Mouse (Mus musculus): Measurements from ENCODE around the gene Fas.

Fas gene

DNA sequence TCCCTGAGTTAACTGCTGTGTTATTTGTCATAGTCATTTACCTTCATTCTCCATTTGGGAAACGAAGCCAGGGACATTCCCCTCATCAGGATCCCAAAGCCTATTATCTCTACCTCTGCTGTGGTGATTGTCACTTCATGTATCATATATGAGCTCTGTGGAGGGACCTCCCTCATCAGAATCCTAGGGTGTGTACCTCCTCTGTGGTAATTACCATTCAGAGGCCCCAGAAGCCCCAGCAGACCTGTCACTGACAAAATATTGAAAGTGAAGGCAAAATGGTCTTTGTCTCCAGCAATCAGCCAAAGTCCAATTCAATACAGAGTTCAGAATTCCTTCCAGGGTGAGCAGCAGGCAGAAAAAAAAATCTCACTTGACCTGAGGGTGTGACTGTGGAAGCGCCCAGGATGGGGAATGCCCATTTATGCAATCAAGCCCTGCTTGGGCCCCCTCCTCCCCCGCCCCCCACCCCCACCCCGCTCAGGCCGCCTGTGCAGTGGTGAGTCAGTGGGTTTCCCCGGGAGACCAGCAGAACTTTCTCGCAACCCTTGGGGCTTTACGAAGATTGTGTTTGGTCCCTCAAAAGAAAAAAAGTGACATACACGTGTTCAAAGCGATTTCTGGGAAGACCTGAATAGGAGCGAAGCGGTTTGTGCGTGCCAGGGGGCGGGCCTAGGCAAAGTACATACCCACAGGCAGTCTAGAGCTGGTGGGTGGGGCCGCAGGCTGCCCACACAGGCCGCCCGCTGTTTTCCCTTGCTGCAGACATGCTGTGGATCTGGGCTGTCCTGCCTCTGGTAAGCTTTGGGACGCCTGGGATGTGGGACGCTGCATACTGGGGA, at the start of gene Fas:
Gene Fas (plus strand): TSS at position 719 of the 842 bp plus-strand sequence.
- DNase-seq: peak; percentile 85 to 91

DNA sequence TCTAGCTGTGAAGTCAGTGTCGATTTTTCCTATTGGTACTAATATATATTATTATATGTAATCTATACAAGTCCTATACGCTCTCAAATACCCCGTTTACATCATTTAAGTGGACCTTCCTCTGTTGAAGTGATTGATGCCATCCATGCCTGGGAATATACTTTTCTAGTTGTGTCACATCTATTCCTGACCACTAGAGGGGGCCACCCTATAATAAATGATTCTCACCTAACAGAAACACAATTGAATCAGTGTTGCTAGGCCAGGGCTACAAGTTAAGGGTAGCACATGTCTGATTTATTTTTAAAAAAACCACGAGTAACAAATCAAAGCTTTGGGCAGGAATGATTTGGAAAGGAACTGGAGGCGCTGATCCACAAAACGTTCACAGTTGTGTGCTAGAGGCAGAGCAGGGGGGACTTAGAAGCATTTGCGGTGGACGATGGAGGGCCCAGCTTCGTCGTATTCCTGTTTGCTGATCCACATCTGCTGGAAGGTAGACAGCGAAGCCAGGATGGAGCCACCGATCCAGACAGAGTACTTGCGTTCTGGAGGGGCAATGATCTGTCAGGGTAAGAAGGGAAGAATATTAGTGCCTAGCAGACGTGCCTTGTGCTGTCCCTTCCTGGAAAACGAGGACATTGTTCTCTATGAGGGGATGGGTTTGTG, 49.1 kb upstream of the Fas start:
- DNase-seq: no peak

DNA sequence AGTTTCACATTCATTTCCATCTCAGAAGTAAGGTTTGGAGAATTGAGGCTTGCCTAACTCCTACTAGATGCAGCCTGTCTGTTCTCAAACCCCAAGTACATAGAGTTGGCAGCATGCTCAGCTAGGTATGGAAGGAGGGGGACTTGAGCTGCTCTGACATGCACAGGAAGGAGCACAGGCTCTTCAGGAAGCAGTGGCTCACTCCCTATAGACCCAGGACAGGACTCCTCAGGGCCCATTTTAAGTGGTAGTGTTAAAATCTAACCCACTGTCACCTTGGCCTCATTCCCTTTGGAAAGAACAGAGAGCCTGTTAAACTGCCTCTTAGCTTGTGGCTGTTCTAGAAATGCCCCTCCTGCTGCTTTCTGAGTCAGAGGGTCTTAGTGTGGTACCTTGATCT, 47.5 kb upstream of the Fas start:
- DNase-seq: no peak

DNA sequence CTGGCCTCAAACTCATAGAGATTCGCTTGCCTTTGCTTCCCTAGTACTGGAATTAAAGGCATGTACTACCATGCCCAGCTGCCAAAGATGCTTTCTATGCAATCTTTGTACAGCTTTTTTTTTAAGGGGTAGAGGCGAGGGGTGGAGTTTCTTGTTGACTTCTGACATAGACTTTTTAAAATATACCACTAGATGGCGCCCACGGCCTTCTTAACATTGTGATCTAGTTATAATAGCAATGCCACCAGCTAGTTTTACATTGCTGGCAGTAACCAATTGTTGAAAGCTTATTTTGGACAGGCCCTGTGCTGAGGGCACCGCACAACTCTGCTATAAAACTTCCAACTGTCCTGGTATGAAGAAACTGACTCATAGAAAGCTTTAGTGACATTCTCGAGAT, 46.4 kb upstream of the Fas start:
- DNase-seq: peak; percentile 37 to 50

DNA sequence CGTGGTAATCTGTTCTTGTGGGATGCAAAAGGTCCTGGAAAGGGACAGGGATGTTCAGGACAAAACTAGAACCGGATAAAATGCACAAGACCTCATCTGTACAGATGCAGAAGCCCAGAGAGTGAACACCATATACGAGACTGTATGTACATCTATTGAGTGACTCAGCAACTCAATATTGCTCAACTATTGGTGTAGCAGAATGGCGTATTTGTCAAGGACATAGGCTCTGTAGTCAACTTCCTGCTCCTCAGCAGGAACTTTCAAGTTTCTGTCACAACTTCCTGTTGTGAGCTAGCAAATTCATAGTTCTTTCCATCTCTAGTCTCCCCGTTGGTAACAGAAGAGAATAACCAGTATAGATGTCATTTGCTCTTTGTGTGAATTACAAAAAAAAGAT, 41.9 kb upstream of the Fas start:
- DNase-seq: no peak

DNA sequence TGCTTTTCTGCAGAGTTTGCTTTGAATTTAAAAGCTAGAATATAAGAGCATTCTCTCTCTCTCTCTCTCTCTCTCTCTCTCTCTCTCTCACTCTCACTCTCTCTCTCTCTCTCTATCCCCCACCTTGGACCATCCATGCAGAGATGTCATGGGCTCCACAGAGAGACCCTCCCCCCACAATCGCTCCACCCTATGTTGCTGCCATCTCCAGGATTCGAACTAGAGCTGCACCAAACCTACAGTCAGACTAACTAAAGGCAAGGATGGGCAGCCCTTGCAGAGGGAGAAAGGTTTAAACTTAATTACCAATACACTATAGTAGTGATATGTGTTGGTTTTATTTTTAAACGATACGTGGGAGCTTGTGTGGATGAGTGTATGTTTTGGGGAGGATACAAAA, 39.8 kb upstream of the Fas start:
- DNase-seq: no peak

DNA sequence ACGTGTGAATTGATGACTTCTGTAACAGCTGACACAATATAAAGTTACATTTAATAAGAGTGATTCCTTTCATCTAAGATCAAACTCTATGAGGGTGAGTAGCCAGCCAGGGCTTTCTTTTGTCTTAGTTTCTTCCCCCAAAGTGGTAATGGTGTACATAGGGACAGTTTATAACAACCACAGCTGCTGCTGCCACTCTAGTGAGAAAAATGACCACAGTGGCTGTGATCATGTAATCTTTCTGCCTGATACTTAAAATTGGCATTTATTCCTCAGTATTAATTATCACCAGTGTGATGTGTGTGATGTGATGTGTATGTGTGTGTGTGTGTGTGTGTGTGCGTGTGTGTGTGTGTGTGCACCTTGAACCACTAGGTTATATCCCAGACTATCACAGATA, 38.6 kb upstream of the Fas start:
- no peak for DNase-seq

DNA sequence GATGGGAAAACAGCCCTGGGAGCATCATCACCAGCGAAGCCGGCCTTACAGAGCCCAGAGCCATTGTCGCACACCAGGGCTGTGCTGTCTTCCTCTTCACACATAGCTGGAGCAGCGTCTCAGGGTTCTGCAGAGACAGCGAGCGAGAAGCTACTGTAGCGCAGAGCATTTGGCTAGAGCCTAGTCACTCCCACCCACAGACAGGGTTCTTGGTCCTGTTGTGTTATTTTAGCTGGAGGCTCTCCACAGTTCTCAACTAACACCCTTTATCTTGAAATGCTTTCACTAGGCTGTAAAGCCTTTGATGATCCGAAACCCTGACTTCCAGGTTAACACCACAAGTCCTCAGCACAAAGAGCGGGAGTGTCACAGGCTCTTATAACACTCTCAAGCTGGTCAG, 38.0 kb upstream of the Fas start:
- no peak for DNase-seq

DNA sequence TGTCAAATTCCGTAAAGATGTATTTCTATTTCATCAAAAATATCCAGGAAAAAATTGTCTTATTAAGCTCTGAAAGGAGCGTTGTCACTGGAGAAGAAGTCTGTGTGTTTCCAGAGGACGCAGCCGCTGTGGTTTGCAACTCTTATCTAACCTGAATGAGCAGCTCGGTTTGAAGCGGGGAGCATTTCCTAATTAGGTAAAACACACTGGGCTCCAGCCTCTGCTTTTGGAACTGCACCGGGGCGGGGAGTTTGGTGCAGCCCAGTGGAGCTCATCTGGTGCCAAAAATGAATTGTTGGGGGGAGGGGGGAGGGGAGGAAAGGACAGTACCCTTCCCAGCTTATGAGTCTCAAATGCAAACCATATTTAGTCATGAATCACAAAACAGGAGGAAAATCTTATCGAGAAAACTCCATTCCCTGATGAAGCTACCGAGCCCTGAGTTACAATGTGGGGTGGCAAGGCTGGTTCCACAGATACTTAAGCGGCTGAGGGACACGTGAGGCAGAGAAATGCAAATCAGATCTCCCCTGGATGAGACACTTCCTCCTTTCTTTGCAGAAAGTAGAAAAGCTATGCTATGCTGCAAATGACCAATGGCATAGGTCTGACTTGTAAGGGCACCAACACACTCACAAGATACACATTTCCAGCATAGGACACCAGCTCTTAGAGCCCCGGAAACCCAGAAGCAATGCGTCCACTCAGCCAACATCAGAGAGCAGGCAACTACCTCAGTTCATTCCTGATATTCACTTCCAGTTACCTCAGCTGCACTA, 36.2 kb upstream of the Fas start:
- peak in 1 of 2 experiments; percentile 26 for DNase-seq

DNA sequence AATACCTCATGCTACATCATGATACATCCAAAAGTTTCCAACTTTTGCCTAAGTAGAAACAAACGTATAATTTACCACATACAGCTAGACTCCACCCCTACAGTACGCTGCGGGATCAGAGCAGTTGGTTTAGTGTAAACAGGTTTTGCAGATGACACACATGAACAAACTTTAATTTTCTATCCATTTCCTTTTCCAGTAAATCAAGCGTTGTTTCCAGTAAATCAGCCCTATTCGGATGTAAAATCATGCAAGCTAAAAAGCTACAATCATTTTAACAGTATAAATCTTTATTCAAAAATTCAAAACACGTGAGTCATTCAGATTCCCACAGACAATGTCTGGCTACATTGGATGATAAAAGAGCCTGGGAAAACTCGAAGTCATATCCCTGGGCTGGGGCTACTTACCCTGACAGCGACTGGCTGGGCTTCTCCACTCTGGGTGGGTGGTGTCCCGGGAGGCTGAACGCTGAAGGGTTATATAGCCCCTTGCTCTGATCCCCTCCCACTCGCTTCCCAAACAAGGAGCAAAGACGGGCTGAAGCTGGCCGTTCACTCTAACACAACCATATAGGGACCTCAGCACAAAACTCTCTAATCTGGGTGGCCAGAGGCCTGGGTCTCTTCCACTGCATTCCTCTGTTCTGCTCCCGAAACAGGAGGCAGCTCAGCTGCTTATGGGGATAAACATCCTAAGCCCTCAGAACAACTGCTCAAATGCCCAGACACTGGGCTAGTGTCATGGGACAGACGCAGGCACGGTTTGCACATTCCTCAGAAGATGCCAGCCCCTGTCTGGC, 35.4 kb upstream of the Fas start, which contains the start of gene Acta2:
Gene Acta2 (minus strand): TSS at position 711 of the 802 bp plus-strand sequence.
- no peak for DNase-seq

DNA sequence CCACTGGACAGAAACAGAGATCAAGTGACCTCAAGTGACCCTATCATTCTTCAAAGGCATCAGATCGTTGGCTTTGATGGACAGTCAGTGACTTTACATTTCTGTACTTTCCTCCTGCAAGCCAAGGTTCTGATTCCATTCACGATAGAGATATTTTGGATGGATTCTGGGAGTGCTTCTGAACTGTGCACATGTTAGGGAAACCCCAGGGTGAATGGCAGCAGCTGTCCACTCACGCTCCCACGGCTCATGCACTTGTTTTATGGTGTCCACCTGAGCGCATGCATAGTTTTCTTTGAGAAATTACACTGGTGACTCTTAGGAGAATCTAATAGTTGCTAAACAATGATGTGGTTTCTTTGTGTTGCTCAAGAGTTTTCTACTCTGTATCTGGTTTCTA, 34.3 kb upstream of the Fas start:
- no peak for DNase-seq

DNA sequence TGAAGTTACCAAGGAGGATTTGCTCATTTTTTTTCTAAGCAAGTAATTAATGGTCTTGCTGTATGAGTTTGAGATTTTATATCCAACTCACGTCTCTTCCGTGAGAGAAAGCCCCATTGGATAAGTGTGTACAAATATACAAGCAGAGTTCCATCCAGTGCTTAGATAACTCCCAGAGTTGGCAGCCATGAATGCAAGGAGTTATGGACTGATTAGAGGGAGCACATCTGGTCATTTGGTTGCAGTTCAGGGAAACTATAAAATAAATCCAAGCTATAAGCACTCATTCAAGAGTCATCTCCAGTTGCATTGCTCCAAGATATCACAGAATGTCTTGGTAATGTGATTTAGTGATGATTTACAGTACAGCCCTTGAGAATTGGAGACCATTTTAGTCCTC, 33.5 kb upstream of the Fas start:
- DNase-seq: no peak

DNA sequence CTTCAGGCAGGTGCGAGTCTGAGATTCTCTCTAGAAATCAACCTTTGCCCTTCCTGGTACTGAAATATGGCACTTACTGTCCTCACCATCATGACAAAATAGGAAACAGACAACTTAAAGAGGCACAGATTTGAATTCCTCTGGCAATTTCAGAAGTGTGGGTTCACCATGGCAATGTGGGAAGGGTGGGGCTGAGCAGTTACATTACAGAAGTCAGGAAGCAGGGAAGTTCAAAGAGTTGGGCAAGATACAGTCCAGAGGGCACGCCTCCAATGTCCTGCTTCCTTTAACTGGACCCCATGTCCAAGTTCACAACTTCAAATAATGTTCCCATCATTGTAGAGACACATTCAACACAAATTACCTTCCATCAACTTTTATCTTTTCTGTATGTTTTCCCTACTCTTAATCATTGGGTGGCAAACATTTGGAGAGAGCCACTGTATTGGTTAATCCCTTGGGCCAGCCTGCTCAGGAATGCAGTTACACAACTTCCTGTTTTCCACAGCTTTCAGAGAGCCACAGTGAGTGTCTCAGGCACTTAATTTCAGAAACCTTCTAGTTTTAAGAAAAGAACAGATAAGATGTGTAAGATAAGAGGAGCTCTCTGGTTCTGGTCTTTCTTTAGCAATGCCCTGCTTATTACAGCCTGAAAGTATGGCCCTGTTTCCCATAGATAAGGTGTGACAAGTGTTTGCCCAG, 28.0 kb upstream of the Fas start:
- DNase-seq: no peak

DNA sequence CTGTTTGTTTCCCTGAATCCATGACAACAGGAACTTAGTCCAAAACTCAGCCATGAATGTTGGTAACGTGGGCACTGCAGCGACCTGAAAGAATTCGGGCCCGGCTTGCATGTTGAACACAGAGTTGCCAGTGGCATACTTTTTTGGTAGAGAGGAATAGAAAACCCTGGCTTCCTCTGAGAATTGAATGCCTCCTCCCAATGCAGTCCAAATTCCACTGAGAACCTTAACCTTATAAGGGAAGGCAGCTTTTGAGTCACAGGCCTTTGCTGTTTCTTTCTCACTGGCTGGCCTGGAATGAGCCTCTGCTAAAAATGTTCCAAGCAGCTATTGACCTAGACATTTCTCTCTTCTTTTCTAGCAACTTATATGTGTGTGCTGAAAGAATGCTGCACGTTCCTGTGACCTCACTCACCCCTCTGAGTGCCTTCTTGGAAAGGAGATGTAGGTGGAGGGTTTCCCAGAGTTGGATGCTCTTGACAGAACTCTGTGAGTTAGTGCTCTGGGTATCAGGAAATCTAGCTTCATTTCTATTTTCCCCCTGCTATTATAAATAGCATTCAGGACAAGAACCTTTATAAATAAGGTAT, 24.8 kb upstream of the Fas start:
- no peak for DNase-seq

DNA sequence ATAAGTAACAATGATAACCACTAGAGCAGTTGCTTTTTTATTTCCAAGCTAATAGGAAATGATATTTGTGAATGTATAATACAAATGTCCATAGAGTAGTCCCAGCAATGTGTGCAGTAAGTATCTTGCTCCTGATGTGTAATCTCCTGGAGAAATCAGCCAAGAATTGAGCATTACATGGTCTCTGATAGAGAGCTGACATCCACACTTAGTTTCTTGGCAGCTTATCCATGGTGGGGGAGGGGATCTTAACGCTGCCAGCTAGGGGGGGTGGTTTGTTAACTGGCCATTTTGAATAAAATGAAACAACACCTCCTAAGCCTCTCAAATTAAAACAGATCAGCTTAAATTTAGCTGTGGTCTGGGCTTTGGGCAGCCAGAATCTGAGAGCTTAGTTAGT, 21.5 kb upstream of the Fas start:
- no peak for DNase-seq

DNA sequence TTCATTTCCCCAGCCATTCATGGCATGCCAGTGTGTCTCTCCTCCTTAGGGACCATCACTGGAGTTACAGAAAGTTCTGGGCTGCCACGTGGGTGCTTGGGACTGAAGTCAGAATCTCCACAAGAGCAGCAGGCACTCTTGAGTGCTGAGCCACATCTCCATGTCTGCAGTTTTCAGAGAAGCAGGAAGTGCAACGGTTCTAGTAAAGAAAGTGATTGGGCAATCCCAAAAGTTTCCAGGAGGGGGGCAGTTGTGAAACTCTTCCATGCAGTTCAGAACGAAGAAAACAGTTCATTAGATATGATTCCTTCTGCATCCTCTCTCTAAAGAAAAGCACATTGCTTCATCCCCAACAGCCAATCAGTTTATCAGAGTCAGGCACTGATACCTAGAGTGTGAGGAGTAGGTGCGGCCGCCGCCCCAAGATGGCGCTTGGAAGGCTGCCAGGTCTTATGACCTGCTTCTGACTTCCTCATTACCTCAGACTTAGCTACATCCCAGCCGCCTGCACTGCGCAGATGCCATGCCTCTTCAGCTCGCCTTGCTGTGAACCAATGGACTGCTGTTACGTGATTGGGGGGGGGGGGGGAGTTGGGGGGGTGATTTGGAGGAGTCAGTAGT, 20.2 kb upstream of the Fas start:
- DNase-seq: peak in 1 of 2 experiments; percentile 19

DNA sequence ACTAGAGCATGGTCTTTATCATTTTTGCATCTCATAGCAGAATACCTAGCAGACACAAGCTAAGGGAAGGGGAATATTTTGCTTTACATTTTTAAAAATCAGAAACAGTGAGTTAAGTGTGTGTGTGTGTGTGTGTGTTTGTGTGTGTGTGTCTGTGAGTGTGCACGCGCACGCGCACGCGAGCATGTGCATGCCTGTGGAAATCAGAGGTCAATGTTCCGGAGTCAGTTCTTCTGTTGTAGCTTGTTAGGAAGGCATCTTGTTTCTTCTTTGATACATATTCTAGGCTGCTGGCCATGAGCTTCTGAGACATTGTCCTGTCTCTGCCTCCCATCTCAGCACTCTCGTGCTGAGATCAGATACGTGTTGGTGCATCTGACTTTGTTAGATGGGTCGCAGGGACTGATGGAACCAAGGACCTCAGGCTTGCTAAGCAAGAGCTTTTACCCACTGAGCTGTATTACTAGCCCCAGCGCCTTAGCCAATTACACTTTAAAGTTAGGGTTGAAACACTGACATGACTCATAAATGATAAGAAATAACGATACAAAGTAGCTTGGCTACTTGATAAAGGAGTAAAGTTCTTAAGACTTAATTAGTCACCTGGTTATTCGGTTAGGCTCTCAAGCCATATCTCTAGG, 19.5 kb upstream of the Fas start:
- no peak for DNase-seq

DNA sequence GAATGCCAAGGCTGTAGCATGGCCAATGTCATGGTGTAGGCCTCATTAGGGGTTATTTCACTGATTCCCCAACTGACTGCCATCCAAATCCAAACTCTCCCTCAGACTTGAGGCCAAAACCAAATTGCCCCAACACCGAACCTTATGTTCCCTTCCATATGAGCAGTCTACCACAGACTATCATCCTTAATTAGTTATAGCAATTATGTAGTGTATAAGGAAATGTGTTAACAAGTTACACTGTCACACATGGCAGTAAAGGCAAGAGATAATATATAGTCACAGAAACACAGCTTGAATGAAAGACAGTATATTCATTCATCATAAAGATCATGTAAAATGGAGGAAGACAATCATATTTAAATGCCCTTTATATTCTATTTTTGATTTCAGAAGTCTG, 17.4 kb upstream of the Fas start:
- no peak for DNase-seq

DNA sequence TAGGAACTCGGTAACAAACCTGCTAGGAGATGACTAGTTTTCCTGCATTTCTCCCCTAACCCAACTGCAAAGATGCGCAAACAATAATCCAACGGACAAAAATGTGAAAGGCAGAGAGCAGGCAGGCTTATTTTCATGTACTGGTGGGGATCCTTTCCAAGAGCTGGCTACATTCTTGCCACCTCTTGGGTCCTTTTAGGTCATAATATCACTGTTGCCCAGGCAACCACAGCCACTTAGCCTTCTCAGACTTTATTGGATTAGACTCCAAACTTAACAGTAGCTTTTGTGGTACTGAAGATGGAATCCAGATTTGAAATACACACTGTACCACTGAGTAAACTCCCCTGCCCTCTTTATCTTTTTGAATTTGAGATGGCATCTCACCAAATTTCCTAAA, 12.4 kb upstream of the Fas start:
- no peak for DNase-seq

DNA sequence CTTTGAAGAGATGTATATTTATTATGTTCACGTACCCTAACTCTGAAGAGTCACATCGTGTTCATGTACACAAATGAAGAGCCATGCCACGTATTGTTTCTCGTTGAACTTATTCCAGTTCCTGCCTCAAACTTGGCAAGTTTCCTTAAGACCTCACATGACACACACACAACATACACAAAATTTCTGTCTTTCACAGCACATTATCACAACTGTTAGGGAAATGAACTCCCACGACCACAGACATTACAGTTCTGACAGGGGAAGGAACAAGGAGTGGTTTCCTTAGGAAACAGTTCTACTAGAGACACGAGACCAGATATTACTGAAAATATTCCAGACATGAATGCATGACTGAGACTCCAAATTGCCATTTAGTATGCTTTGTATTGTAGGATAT, 6.9 kb upstream of the Fas start:
- no peak for DNase-seq

DNA sequence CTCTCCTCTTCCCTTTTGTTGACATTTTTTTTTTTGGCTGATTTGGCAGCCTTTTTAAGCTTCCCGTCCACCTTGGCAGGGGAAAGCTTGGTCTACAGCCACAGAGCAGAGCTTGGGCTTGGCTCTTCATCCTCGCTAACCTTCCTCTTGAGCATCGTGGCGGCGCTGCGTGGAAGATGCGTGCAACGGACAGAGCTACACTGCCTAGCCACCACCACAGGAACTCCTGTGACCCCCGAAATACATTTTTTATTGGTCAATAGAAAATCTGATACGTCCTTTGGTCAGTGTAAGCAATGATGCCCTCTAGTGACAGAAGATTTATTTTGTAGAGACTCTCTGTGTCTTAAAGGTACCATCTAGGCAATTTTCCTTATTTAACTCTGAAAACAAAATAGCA, 6.1 kb upstream of the Fas start:
- DNase-seq: no peak

Measured in thymus, postnatal 36 days (tissue).